Mouse (Mus musculus) brown adipose tissue, adult 24 weeks (tissue): ENCODE measurements around the gene Eif4e1b. TPM values are rescaled to one million over a fixed set of nuclear protein-coding genes. Genes with fewer than 3 reads are reported as not detected.
A peak's percentile ranks its signal among the peaks of the same experiment; 100 is the strongest.

Experiments
- H3K27ac ChIP-seq: fragments of 200-500 bp; replicated peaks from 2 replicates; pipeline ENCODE4 v1.5.1; 2012; ENCODE audit warnings: low read depth, mild to moderate bottlenecking, low read length
- H3K4me1 ChIP-seq: fragments of 200-500 bp; 2 replicates; pipeline ENCODE4 v1.6.1; 2012; ENCODE audit warnings: low read length, mixed read lengths; ENCODE audit not compliant: control insufficient read depth, insufficient read depth, insufficient read length
- H3K4me3 ChIP-seq: fragments of 200-500 bp; 2 replicates; pipeline ENCODE4 v1.5.1; 2012; ENCODE audit warnings: low read depth, mild to moderate bottlenecking, low read length, moderate library complexity; ENCODE audit not compliant: insufficient read depth
- polyA plus RNA-seq: library from polyadenylated mRNA; stranded (reverse); fragments of >200 nt; gene quantifications from 2 replicates; pipeline ENCODE4 v1.2.4, GENCODE M21; 2012; ENCODE audit not compliant: missing spikeins, insufficient read depth, insufficient read length

Eif4e1b gene
- polyA plus RNA-seq, 1 experiment: not detected

GRCm38 (mm10) chr13:54755201-54755830 is 28.5 kb upstream of the Eif4e1b start:
- Histone ChIP-seq H3K4me1 (peaks cover 2% of the 10 kb centered on the region; the same call in 1 of the 2 replicates), H3K4me3 (no peak overlapping the region), H3K27ac (no peak overlapping the region)

DNA sequence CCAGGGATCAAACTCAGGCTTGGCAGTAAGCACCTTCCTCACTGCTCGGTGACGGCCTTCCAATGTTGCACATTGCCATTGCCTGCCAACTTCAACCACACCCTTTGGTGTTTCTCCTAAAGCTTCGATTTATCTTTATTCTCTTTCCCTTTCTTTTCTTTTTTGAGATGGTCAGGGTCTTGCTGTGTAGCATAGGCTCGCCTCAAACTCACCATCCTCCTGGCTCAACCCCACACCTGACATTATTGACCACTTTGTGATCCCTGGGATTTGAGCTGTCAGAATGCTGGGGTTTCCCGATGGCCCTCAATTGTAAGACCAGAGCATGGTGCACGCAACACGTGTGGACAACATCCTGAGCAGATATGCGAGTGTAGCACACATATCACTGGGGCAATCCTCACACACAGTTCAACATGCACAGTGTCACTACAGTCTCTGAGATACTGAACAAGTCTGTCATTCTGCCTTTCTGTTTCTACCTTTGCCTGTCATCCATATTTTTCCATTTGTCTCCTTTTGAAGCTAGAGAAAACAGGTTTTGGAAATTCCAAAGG is 27.6 kb upstream of the Eif4e1b start:
- peaks cover 2% of the 10 kb centered on the region; the same call in 1 of the 2 replicates for H3K4me1 ChIP-seq
- H3K4me3 ChIP-seq: no peak overlapping the region
- no peak overlapping the region for H3K27ac ChIP-seq

DNA sequence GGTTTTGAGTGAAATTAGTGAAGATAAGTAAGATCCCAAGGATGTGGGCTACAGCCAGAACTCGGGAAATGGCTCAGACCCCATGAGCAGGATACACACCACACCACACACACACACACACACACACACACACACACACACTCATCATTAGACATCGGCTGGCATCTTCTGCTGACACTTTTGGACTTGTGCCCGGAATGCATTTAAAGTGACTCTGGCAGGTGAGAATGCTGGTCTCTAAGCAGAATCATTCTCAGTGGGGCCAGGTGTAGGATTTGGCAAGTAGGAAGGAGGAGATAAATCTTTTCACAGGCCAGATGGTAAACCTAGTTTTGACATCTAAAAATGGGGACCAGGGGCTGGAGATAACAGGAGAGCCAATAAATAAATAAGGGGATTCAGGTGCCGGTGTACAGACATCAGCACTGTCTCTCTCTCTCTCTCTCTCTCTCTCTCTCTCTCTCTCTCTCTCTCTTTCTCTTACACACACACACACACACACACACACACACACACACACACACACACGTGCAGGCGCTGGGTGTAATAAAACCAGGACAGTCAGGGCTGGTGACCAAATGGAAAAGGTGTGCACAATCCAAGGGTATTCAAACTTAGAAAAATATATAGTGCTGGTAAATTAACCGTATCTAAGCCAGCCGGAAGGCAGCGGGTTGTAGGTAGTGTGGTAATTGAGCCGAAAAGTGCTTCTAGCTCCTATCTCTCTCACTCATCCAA is 26.5 kb upstream of the Eif4e1b start:
- Histone ChIP-seq H3K27ac (no peak overlapping the region), H3K4me1 (peaks cover 2% of the 10 kb centered on the region; the same call in 1 of the 2 replicates), H3K4me3 (0 out of 2 replicates have a peak overlapping the region, but pooled peaks have one; percentile 42)

DNA sequence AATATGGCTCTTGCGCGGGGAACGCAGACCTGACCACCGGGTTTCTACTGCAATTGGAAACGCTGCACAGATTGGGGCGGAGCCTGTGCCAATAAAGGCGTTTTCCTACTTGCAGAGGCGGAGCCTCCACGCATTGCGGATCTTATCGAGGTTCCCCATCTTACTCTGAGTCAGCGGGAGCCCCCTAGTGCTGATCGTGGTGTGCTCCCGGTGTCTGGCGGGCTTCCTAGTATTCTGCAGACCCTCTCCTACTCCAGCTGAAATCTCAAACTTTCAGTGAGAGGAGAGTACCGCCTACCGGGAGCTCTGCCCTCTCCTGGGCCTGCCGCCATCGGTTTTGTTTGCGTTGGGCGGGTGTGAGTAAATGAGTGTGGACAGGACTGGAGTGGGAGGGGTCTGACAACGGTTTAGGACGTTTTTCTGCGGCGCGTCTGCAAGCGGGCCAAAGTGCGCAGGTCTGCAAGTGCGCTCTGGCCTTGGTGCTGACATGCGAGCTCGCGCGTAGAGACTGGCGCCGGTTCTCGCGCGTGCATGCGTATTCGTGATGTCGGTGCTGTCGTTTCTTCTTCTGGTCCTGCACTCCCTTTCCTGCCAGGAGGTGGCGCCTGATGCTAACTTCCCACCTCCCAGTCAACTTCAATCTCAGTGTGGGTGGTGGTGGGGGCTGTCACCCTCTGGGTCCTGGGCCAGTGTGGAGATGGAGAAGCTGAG is 25.6 kb upstream of the Eif4e1b start:
- Histone ChIP-seq H3K4me1 (peaks cover 2% of the 10 kb centered on the region; the same call in 1 of the 2 replicates), H3K27ac (no peak overlapping the region), H3K4me3 (peak overlapping the region; percentile 42)

DNA sequence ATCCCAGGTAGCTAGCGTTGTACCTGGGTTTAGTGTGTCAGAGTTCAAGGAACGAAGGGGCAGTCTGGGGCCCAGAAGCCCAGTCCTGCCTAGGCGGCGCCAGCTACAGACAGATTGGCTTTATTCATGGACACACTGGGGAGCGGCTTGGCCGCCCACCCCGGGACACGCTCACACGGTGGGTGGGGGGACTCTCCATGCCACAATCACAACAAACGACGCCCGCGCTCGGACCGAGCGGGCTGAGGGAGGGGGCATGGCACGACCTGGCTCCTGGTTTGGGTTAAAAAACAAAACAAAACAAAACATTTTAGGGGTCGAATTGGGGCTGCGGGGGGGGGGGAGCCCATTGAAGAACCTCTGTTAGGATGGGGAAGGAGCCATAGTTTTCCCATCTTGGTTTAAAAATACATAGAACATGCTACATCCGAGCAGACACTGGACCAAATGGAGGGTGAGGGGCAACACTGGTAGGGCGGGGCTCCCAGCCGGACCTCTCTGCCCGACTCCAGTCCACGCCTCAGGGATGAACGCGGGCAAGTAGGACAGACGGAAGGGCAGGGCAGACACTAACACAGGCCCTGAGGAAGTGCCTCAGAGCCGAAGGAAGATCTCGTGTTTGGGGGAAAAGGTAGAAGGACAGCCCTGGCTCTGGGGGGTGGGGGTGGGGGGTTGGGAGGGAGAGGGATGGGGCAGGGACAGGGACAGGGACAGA is 24.9 kb upstream of the Eif4e1b start:
- peaks cover 2% of the 10 kb centered on the region; the same call in 1 of the 2 replicates for H3K4me1 ChIP-seq
- no peak overlapping the region for H3K27ac ChIP-seq
- no peak overlapping the region for H3K4me3 ChIP-seq

GRCm38 (mm10) chr13:54759496-54759895 is 24.3 kb upstream of the Eif4e1b start:
- no peak overlapping the region for H3K4me3 ChIP-seq
- H3K4me1 ChIP-seq: peaks cover 2% of the 10 kb centered on the region; the same call in 1 of the 2 replicates
- no peak overlapping the region for H3K27ac ChIP-seq

DNA sequence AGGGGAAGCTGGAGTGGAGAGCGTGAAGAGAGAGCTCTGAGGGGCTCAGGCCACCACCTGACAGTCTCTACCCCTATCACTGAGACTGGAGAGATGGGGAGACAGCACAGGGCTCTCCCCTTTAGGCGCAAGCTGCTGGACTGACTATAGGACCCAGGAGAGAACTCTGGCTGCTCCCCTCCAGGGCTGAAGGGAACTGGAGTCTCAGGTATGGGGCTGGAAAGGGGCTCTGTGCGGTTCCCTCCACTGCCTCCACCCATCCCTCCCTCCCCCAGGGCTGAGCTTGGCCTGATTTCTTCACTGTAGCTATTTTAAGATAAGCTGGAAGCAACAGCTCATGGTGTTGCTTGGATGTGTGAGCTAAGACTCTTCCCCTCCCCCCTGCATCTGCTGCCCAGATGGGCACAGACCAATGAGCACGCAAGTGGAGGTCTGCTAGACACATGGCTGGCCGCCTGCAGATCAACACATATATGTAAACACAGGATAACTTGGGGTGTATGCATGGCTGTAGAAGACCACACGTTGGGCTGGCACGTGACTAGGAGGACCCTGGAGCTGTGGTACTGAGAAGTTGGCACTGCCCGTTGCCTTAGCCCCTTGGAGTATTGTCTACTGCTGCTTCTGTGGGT is 23.5 kb upstream of the Eif4e1b start:
- Histone ChIP-seq H3K27ac (no peak overlapping the region), H3K4me3 (no peak overlapping the region), H3K4me1 (peaks cover 2% of the 10 kb centered on the region; the same call in 1 of the 2 replicates)

GRCm38 (mm10) chr13:54760906-54761305 is 22.9 kb upstream of the Eif4e1b start:
- H3K27ac ChIP-seq: no peak overlapping the region
- no peak overlapping the region for H3K4me3 ChIP-seq

DNA sequence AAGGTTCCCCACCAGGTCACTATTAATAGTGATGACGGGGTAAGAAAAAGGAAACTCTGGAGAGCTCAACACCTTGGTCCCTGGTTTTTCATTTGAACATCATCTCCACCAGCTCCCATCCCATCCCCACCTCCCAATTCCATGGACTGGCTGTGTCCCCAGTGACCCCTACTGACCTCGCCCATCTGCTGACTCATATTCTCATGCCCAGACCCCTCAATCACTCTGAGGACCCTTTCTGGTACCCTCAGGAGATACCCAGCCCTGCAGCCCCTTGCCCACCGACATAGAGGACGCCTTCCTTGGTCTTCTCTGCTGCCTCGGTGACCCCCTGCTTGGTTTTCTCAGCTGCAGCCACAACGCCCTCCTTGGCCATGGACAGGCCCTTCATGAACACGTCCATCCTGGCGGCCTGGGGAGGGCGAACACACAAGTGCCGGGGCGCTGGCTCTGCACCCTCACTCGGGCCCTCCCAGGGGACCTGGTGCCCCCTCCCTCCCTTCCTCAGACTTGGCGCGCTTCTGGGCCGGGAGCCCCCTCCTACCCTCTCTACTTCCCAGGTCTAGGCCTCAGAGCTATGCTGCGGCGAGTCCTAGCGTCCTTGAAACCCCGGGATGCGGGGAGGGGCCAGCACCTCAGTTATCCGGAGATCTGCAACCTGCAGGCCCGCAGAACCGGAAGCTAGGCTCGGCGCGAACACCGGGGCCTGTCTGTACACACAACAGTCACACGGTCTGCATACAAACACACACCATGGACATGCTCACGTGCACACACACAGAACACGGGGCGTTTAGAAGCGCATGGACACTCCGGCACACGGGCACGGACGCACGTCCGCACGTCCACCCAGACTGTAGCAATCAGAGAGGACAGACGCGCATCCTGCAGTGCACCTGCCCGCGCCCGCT is 18.3 kb upstream of the Eif4e1b start:
- H3K4me1 ChIP-seq: no peaks in the 10 kb centered on the region
- H3K4me3 ChIP-seq: peak overlapping the region; percentile 15; the same call in 1 of the 2 replicates
- no peak overlapping the region for H3K27ac ChIP-seq

More at GRCm38 (mm10) chr13:54760906-54761305, 22.9 kb upstream of the Eif4e1b start:
- peaks cover 2% of the 10 kb centered on the region; the same call in 1 of the 2 replicates for H3K4me1 ChIP-seq

- H3K4me3 ChIP-seq: peak within 1 kb of the TSS; percentile 15; the same call in 1 of the 2 replicates
- H3K4me1 ChIP-seq: no peaks in the 10 kb centered on the region
These were observed 17.5 kb upstream of the Eif4e1b start, which contains the start of gene Sncb for GRCm38 (mm10) chr13:54766192-54766768. TSS of gene Sncb (minus strand) at chr13:54766595.

GRCm38 (mm10) chr13:54767012-54767411 is 16.8 kb upstream of the Eif4e1b start:
- no peaks in the 10 kb centered on the region for H3K4me1 ChIP-seq

More at GRCm38 (mm10) chr13:54766192-54766768, 17.5 kb upstream of the Eif4e1b start, which contains the start of gene Sncb:
- no peak within 1 kb of the TSS for H3K27ac ChIP-seq

DNA sequence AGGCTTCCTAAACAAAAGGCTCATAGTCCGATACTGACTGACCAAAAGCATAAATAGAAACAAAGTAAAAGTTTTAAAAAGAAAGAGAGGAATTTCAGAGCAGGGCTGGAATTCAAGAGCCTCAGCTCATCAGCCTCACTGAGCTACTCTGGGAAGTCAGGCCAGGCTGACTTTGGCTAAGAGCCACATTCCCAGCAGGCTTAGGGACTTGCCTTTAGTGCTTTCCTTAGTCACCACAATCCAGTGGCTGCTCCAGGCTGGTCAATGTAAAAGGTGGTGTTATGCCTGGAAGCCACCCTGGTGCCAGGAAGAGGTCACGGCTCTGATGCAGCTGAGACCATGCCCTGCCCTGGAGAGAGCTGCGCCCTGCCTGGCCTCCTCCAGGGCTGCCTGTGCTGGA is 3.2 kb upstream of the Eif4e1b start:
- Histone ChIP-seq H3K4me1 (no peaks in the 10 kb centered on the region), H3K27ac (no peak overlapping the region), H3K4me3 (no peak overlapping the region)

More at GRCm38 (mm10) chr13:54767012-54767411, 16.8 kb upstream of the Eif4e1b start:
- Histone ChIP-seq H3K27ac (no peak overlapping the region), H3K4me3 (no peak overlapping the region)

DNA sequence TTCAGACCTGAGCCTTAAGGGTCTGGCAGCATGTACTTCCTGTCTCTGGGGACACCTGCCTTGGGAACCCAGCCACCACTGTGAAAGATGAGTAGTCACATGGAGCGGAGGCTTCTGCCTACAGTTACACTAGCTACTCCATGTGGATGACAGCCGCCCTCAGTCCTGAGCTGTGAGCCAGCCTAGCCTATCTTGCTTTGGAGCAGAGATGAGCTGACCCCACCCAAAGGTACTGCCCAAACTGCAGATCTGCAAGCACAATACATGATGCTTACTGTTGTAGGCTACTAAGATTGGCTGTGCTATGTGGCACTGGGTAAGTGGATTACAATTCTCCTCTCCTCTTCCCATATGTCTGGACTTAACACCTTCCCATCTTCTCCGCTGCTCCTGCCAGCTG is 2.7 kb upstream of the Eif4e1b start:
- Histone ChIP-seq H3K27ac (no peak overlapping the region), H3K4me1 (no peaks in the 10 kb centered on the region), H3K4me3 (no peak overlapping the region)
